Mouse (Mus musculus) kidney, adult 2 months (tissue): ENCODE data around the gene Emb.

Experiments
- CTCF ChIP-seq: fragments of 200-500 bp; conservative IDR thresholded peaks from 2 replicates; pipeline ENCODE4 v1.5.1; 2011; ENCODE audit warnings: low read depth, mild to moderate bottlenecking, control low read depth, low read length, moderate library complexity, mixed read lengths; ENCODE audit not compliant: insufficient read depth, insufficient read length
- POLR2A ChIP-seq: fragments of 200-500 bp; IDR thresholded peaks from one replicate; pipeline ENCODE4 v1.6.1; 2011; ENCODE audit warnings: low read depth, low read length, control low read depth

DNA sequence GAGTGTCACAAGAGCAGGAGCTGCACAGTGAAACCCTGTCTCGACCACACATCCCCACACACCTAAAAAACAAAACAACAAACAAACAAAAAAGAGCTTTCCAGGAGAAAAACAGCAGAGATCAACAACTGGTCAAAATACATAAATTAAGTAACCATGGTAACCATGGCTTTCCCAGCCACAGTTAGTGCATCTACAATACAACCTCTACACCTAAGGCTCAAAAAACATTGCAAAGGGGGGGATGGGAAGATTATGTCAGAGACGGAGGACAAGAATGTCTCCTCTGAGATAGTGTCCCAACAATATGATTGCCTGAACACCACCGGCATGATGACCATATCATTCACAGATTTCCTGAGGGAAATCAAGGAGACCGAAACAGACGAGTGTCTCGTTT is 23.0 kb upstream of the Emb start:
- TF ChIP-seq CTCF = no peak
- no peak for TF ChIP-seq POLR2A
